Mouse (Mus musculus) myocyte (in vitro differentiated cells): ENCODE data around the gene Rpl31. TPM values are rescaled to one million over a fixed set of nuclear protein-coding genes. Genes with fewer than 3 reads are reported as not detected.

Experiments
- H3K27me3 ChIP-seq: one replicate; pipeline ENCODE4 v1.6.1; 2011; ENCODE audit not compliant: control insufficient read depth, insufficient read depth, insufficient read length
- H3K36me3 ChIP-seq: one replicate; pipeline ENCODE4 v1.6.1; 2011; ENCODE audit not compliant: control insufficient read depth, insufficient read depth
- H3K4me2 ChIP-seq: one replicate; pipeline ENCODE4 v1.6.1; 2011; ENCODE audit warnings: low read depth, control low read depth
- H3K4me3 ChIP-seq: one replicate; pipeline ENCODE4 v1.5.1; 2011; ENCODE audit warnings: mild to moderate bottlenecking, control low read depth, moderate library complexity
- H3K79me2 ChIP-seq: one replicate; pipeline ENCODE4 v1.6.1; 2011; ENCODE audit not compliant: control insufficient read depth, insufficient read depth
- H3ac ChIP-seq: one replicate; pipeline ENCODE4 v1.6.1; 2011; ENCODE audit not compliant: control insufficient read depth, insufficient read length
- CEBPB ChIP-seq: IDR thresholded peaks from 2 replicates; pipeline ENCODE4 v1.6.1; 2011; ENCODE audit warnings: mild to moderate bottlenecking, moderate library complexity; ENCODE audit not compliant: poor library complexity, insufficient read depth, severe bottlenecking
- E2F4 ChIP-seq: IDR thresholded peaks from one replicate; pipeline ENCODE4 v1.6.1; 2011; ENCODE audit warnings: mild to moderate bottlenecking, control low read depth, moderate library complexity; ENCODE audit not compliant: insufficient read depth
- MAX ChIP-seq: IDR thresholded peaks from one replicate; pipeline ENCODE4 v1.6.1; 2011; ENCODE audit warnings: low read depth, mild to moderate bottlenecking, control low read depth
- MYOD1 ChIP-seq, 3 experiments: IDR thresholded peaks; one replicate each; pipeline ENCODE4 v1.6.1; 2011; ENCODE audit warnings: control low read depth in 2 of 3, low read depth in 2 of 3, mild to moderate bottlenecking in 2 of 3, moderate library complexity in 1 of 3; ENCODE audit not compliant: insufficient read length in 2 of 3, control insufficient read depth in 1 of 3
- MYOG ChIP-seq, 3 experiments: IDR thresholded peaks; one replicate each; pipeline ENCODE4 v1.6.1; 2011; ENCODE audit warnings: control low read depth in 2 of 3, low read depth in 2 of 3, mild to moderate bottlenecking in 2 of 3; ENCODE audit not compliant: insufficient read length in 2 of 3, control insufficient read depth in 1 of 3, insufficient read depth in 1 of 3
- POLR2A ChIP-seq: IDR thresholded peaks from one replicate; pipeline ENCODE4 v1.6.1; 2011; ENCODE audit warnings: low read depth, mild to moderate bottlenecking, control low read depth, moderate library complexity; ENCODE audit not compliant: insufficient read length
- POLR2AphosphoS2 ChIP-seq: IDR thresholded peaks from one replicate; pipeline ENCODE4 v1.6.1; 2011; ENCODE audit warnings: low read depth, control low read depth; ENCODE audit not compliant: insufficient read length
- REST ChIP-seq: IDR thresholded peaks from one replicate; pipeline ENCODE4 v1.6.1; 2011; ENCODE audit warnings: mild to moderate bottlenecking, control low read depth, moderate library complexity; ENCODE audit not compliant: insufficient read depth, insufficient read length
- SRF ChIP-seq: IDR thresholded peaks from one replicate; pipeline ENCODE4 v1.6.1; 2011; ENCODE audit warnings: low read depth; ENCODE audit not compliant: control insufficient read depth, insufficient read length
- TCF12 ChIP-seq: IDR thresholded peaks from one replicate; pipeline ENCODE4 v1.6.1; 2011; ENCODE audit warnings: mild to moderate bottlenecking, control low read depth; ENCODE audit not compliant: poor library complexity, insufficient read depth, severe bottlenecking
- TCF3 ChIP-seq: IDR thresholded peaks from one replicate; pipeline ENCODE4 v1.6.1; 2011; ENCODE audit warnings: low read depth, control low read depth; ENCODE audit not compliant: insufficient read length
- USF1 ChIP-seq: IDR thresholded peaks from one replicate; pipeline ENCODE4 v1.6.1; 2011; ENCODE audit warnings: low read depth, mild to moderate bottlenecking, control low read depth, moderate library complexity
- polyA plus RNA-seq: library from polyadenylated mRNA; unstranded; fragments of >200 nt; fragmentation: generic; extraction: Trizol; gene quantifications from one replicate; pipeline ENCODE4 v1.2.1, GENCODE M21; 2012; ENCODE audit warnings: missing spikeins

The Rpl31 gene
- polyA plus RNA-seq, 1 experiment, result 1,627 TPM

- Histone ChIP-seq H3K4me3 (no peak overlapping the region), H3K27me3 (no peaks in the 10 kb centered on the region), H3K79me2 (peaks cover 21% of the 10 kb centered on the region), H3ac (no peak overlapping the region), H3K36me3 (peaks cover 27% of the 10 kb centered on the region), H3K4me2 (no peak overlapping the region)
- TF ChIP-seq TCF3 (no peak), POLR2AphosphoS2 (peak; percentile 88), TCF12 (no peak), USF1 (no peak), POLR2A (no peak)
Measured at GRCm38 (mm10) chr1:39373378-39373777, 5.7 kb downstream of the Rpl31 start.

- Histone ChIP-seq H3K4me2 (no peak overlapping the region), H3K79me2 (peaks cover 12% of the 10 kb centered on the region), H3K27me3 (no peaks in the 10 kb centered on the region), H3K36me3 (peaks cover 27% of the 10 kb centered on the region), H3K4me3 (no peak overlapping the region), H3ac (no peak overlapping the region)
- TF ChIP-seq POLR2AphosphoS2, result peak; percentile 63
- TF ChIP-seq SRF, result no peak
Measured at GRCm38 (mm10) chr1:39374231-39374809, 6.7 kb downstream of the Rpl31 start.

GRCm38 (mm10) chr1:39376121-39376520, 8.5 kb downstream of the Rpl31 start:
- peaks cover 14% of the 10 kb centered on the region for H3K36me3 ChIP-seq
- no peak for TF ChIP-seq SRF
- TF ChIP-seq POLR2AphosphoS2, result no peak
- no peak for TF ChIP-seq MYOG (IDR thresholded peaks at IDR 0.05; ENCODE audit: control insufficient read depth in 1 of 3, insufficient read depth in 1 of 3, insufficient read length in 2 of 3, low read depth in 2 of 3)
- TF ChIP-seq MAX, result no peak
- TF ChIP-seq CEBPB, result no peak
- no peak for TF ChIP-seq POLR2A
- no peak for TF ChIP-seq REST
- TF ChIP-seq USF1, result no peak
- no peak for TF ChIP-seq MYOD1 (IDR thresholded peaks at IDR 0.05; ENCODE audit: control insufficient read depth in 1 of 3, insufficient read length in 2 of 3, low read depth in 2 of 3)

GRCm38 (mm10) chr1:39376726-39377240, 9.1 kb downstream of the Rpl31 start:
- TF ChIP-seq MAX, result no peak
- TF ChIP-seq POLR2AphosphoS2, result peak; percentile 53
- no peaks in the 10 kb centered on the region for H3K27me3 ChIP-seq
- no peak overlapping the region for H3K4me2 ChIP-seq
- peaks cover 7% of the 10 kb centered on the region for H3K36me3 ChIP-seq
- H3ac ChIP-seq, result no peak overlapping the region
- no peaks in the 10 kb centered on the region for H3K79me2 ChIP-seq
- H3K4me3 ChIP-seq, result no peak overlapping the region

More at GRCm38 (mm10) chr1:39376121-39376520, 8.5 kb downstream of the Rpl31 start:
- Histone ChIP-seq H3K27me3 (no peaks in the 10 kb centered on the region), H3ac (no peak overlapping the region), H3K4me2 (no peak overlapping the region), H3K4me3 (no peak overlapping the region), H3K79me2 (no peaks in the 10 kb centered on the region)

- H3K4me2 ChIP-seq, result no peak overlapping the region
- H3ac ChIP-seq, result no peak overlapping the region
- no peaks in the 10 kb centered on the region for H3K79me2 ChIP-seq
- no peak overlapping the region for H3K4me3 ChIP-seq
- H3K27me3 ChIP-seq, result no peaks in the 10 kb centered on the region
- no peaks in the 10 kb centered on the region for H3K36me3 ChIP-seq
- no peak for TF ChIP-seq SRF
- no peak for TF ChIP-seq MAX
- no peak for TF ChIP-seq TCF3
- TF ChIP-seq POLR2A, result no peak
- TF ChIP-seq USF1, result no peak
- no peak for TF ChIP-seq REST
- TF ChIP-seq MYOD1 (IDR thresholded peaks at IDR 0.05; ENCODE audit: control insufficient read depth in 1 of 3, insufficient read length in 2 of 3, low read depth in 2 of 3), result no peak
- TF ChIP-seq POLR2AphosphoS2, result no peak
- TF ChIP-seq E2F4, result no peak
- no peak for TF ChIP-seq MYOG (IDR thresholded peaks at IDR 0.05; ENCODE audit: control insufficient read depth in 1 of 3, insufficient read depth in 1 of 3, insufficient read length in 2 of 3, low read depth in 2 of 3)
- no peak for TF ChIP-seq CEBPB
- no peak for TF ChIP-seq TCF12
Measured at GRCm38 (mm10) chr1:39378540-39378939, 10.9 kb downstream of the Rpl31 start.

- Histone ChIP-seq H3K4me3 (no peak overlapping the region), H3K27me3 (no peaks in the 10 kb centered on the region), H3ac (no peak overlapping the region), H3K36me3 (no peaks in the 10 kb centered on the region), H3K79me2 (no peaks in the 10 kb centered on the region), H3K4me2 (no peak overlapping the region)
- TF ChIP-seq POLR2A, result no peak
- no peak for TF ChIP-seq CEBPB
- TF ChIP-seq MYOG (IDR thresholded peaks at IDR 0.05; ENCODE audit: control insufficient read depth in 1 of 3, insufficient read depth in 1 of 3, insufficient read length in 2 of 3, low read depth in 2 of 3), result no peak
- TF ChIP-seq E2F4, result no peak
- no peak for TF ChIP-seq MYOD1 (IDR thresholded peaks at IDR 0.05; ENCODE audit: control insufficient read depth in 1 of 3, insufficient read length in 2 of 3, low read depth in 2 of 3)
- TF ChIP-seq TCF3, result no peak
Measured at GRCm38 (mm10) chr1:39379021-39379420, 11.4 kb downstream of the Rpl31 start.
